ENCODE assay signal across 8 mouse cellular contexts in the genomic region with DNA sequence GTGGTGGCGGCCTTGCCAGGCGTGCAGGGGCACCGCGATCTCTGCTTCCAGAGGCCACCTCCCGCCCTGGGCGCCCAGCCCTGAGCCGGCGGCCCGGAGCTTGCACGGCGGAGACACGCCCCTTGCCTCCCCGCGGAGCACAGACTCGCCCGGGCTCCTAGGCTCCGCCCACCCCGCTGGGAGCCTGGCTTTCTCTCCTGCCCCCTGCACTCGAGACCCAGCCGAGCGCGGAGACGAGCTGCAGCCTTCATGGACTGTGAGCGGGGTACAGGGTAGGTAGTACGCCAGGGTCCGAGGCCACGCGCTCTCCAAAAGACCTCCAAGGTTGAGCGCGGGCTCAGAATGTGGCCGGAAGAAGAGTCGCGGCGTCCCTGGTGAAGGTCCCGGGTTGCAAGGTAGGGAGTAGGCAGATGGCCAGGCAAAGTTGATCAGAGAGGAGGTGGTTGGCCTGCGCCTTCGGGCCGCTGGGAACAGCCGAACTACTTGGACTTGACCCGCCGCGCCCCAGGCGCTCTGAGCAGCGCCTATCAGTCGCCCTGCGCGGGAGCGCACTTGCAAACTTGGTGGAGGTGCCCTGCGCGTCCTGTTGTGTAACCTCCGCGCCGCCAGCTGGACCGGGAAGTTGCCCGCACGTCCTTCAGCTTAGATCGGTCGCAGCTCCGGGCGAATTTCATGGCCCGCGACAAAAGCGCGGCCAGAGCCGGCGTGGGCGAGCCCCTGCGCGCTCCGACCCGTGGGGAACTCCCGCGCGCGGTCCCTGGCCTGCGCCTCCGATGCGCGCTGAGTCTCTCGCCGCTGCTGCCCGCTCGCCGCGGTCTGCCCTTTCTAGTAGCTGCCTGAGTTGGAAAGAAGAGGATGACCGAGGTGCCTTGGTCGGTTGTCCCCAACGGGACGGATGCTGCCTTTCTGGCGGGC. TPM values are rescaled to one million over a fixed set of nuclear protein-coding genes. Genes with fewer than 3 reads are reported as not detected.
A peak's percentile ranks its signal among the peaks of the same experiment; 100 is the strongest.
DNase-seq lines count a peak whose midpoint lies in the region; ATAC-seq and TF ChIP-seq lines count a peak whose summit lies in the region.

Gene P2ry1 (plus strand): TSS at position 209 of the 915 bp plus-strand sequence.

- peak within 1 kb of the TSS; percentile 70 for H3K4me2 ChIP-seq in kidney, embryonic 14.5 days (replicated peaks; ENCODE audit: low read depth, low read length)
- H3K4me2 ChIP-seq in midbrain, postnatal 0 days (ENCODE audit: low read depth, low read length, poor library complexity, severe bottlenecking), result peak within 1 kb of the TSS; percentile 98

- H3K36me3 ChIP-seq in heart, embryonic 10.5 days, result no peaks in the 10 kb centered on the region
- H3K36me3 ChIP-seq in kidney, embryonic 14.5 days (ENCODE audit: control insufficient read depth, insufficient read depth, low read length), result no peaks in the 10 kb centered on the region
- H3K36me3 ChIP-seq in midbrain, postnatal 0 days (ENCODE audit: insufficient read depth, low read length), result no peaks in the 10 kb centered on the region

- peak; percentile 99 for ATAC-seq in kidney, embryonic 14.5 days (ENCODE audit: low FRiP score, low TSS enrichment)
- peak; percentile 88 for ATAC-seq in midbrain, postnatal 0 days (ENCODE audit: low FRiP score)

- peak within 1 kb of the TSS; percentile 82 for H3K4me3 ChIP-seq in embryonic fibroblast, embryonic 13.5 days (ENCODE audit: insufficient read depth, low read length)
- peak within 1 kb of the TSS; percentile 79 for H3K4me3 ChIP-seq in heart, embryonic 10.5 days
- H3K4me3 ChIP-seq in kidney, embryonic 14.5 days (ENCODE audit: low read length), result peak within 1 kb of the TSS; percentile 66
- H3K4me3 ChIP-seq in midbrain, postnatal 0 days (ENCODE audit: low read depth, low read length), result peak within 1 kb of the TSS; percentile 76

- DNase-seq in 416B (ENCODE audit: low read depth) (peak; percentile 83), liver (peak; percentile 92)
- DNase-seq in brain, embryonic 14.5 days (ENCODE audit: low read depth), result peak; percentile 89
- DNase-seq in heart, embryonic 10.5 days (ENCODE audit: low spot score), result peak; percentile 93
- peak; percentile 64 for DNase-seq in midbrain, postnatal 0 days (ENCODE audit: low spot score)
- DNase-seq in spleen, postnatal 10 days (ENCODE audit: low spot score in 2 of 2), result peak; percentile 84 to 91

- no peak for TF ChIP-seq POLR2A in brain, embryonic 14.5 days (IDR thresholded peaks at IDR 0.05; ENCODE audit: borderline replicate concordance, extremely low read depth, insufficient read depth, insufficient read length, poor library complexity, severe bottlenecking)
- TF ChIP-seq POLR2A in embryonic fibroblast, embryonic 13.5 days (IDR thresholded peaks at IDR 0.05; ENCODE audit: low read depth, low read length), result no peak

- no peaks in the 10 kb centered on the region for H3K9me3 ChIP-seq in heart, embryonic 10.5 days
- no peaks in the 10 kb centered on the region for H3K9me3 ChIP-seq in kidney, embryonic 14.5 days (ENCODE audit: control insufficient read depth, low read length)
- no peaks in the 10 kb centered on the region for H3K9me3 ChIP-seq in midbrain, postnatal 0 days (ENCODE audit: low read length)

- peaks cover 21% of the 10 kb centered on the region for H3K27me3 ChIP-seq in heart, embryonic 10.5 days (ENCODE audit: insufficient read depth, poor library complexity, severe bottlenecking)
- peaks cover 13% of the 10 kb centered on the region for H3K27me3 ChIP-seq in kidney, embryonic 14.5 days (ENCODE audit: control insufficient read depth, insufficient read depth, low read length)
- no peaks in the 10 kb centered on the region for H3K27me3 ChIP-seq in midbrain, postnatal 0 days (ENCODE audit: insufficient read depth, low read length)

- no peaks in the 10 kb centered on the region for H3K4me1 ChIP-seq in embryonic fibroblast, embryonic 13.5 days (ENCODE audit: control insufficient read depth, insufficient read depth, low read length)
- no peaks in the 10 kb centered on the region for H3K4me1 ChIP-seq in heart, embryonic 10.5 days
- H3K4me1 ChIP-seq in kidney, embryonic 14.5 days (ENCODE audit: control insufficient read depth, insufficient read depth, low read length), result no peaks in the 10 kb centered on the region
- H3K4me1 ChIP-seq in midbrain, postnatal 0 days (ENCODE audit: insufficient read depth, low read length), result no peaks in the 10 kb centered on the region

- H3K27ac ChIP-seq in embryonic fibroblast, embryonic 13.5 days (ENCODE audit: insufficient read depth, low read length), result no peak within 1 kb of the TSS
- H3K27ac ChIP-seq in heart, embryonic 10.5 days, result peak within 1 kb of the TSS; percentile 86
- no peak within 1 kb of the TSS for H3K27ac ChIP-seq in kidney, embryonic 14.5 days (ENCODE audit: low read depth, low read length)
- H3K27ac ChIP-seq in midbrain, postnatal 0 days (ENCODE audit: low read depth, low read length), result peak within 1 kb of the TSS; percentile 12; the same call in 1 of the 2 replicates

- TF ChIP-seq CTCF in brain, embryonic 14.5 days (IDR thresholded peaks at IDR 0.05; ENCODE audit: borderline replicate concordance, extremely low read depth, insufficient read depth, insufficient read length), result no peak
- no peak for TF ChIP-seq CTCF in embryonic fibroblast, embryonic 13.5 days (IDR thresholded peaks at IDR 0.05; ENCODE audit: borderline replicate concordance, insufficient read depth, low read length)
- peak; percentile 6; the same call in 1 of the 2 replicates for TF ChIP-seq CTCF in midbrain, postnatal 0 days (IDR thresholded peaks at IDR 0.05)

- WGBS in heart, embryonic 10.5 days, result under 1% methylated on average over 89 of the region's 90 CpGs
- WGBS in kidney, embryonic 14.5 days, result under 1% methylated on average over 90 of the region's 90 CpGs
- WGBS in midbrain, postnatal 0 days, result under 1% methylated on average over 85 of the region's 90 CpGs

- peak within 1 kb of the TSS; percentile 63 for H3K9ac ChIP-seq in kidney, embryonic 14.5 days (ENCODE audit: low read depth, low read length)
- H3K9ac ChIP-seq in midbrain, postnatal 0 days (replicated peaks; ENCODE audit: low read length, poor library complexity, severe bottlenecking), result peak within 1 kb of the TSS; percentile 64

RNA-seq across cellular contexts. Expression of gene P2ry1, which starts in this region (rescaled TPM):
- 1.7 and 2.9 TPM in 2 replicates for polyA plus RNA-seq in brain, embryonic 14.5 days (2012; rRNA removed)
- 0.30 and 0.77 TPM in 2 replicates for polyA plus RNA-seq in embryonic fibroblast, embryonic 13.5 days (2011; ENCODE audit: insufficient read length, low read depth, missing spikeins)
- polyA plus RNA-seq in heart, embryonic 10.5 days (2016; fragmentation: Nextera tagmentation; extraction: Ambion mirVana), result 4.4 TPM in 2 replicates
- 1.8 and 2.6 TPM in 2 replicates for polyA plus RNA-seq in kidney, embryonic 14.5 days (2014; fragmentation: Nextera tagmentation; extraction: Ambion mirVana)
- total RNA-seq in midbrain, postnatal 0 days (2014; rRNA removed), result 12.7 and 14.7 TPM in 2 replicates
- 3.9 and 5.3 TPM in 2 replicates for polyA plus RNA-seq in midbrain, postnatal 0 days (2015; fragmentation: Nextera tagmentation; extraction: Ambion mirVana)

Comparison
In these comparisons a context has a peak if more than half of its experiments do, and no peak if none do; other contexts are left out.
1. H3K27ac ChIP-seq: peak in heart, embryonic 10.5 days (single experiment) and midbrain, postnatal 0 days (single experiment); none in embryonic fibroblast, embryonic 13.5 days (single experiment) and kidney, embryonic 14.5 days (single experiment).
2. Peak in every context shown above with its lines, with median percentiles within 50 percentile points of each other: DNase-seq and H3K4me3 ChIP-seq.